Mouse (Mus musculus) gastrocnemius, postnatal 14 days (tissue): Measurements from ENCODE around the gene Helz2. TPM values are rescaled to one million over a fixed set of nuclear protein-coding genes. Genes with fewer than 3 reads are reported as not detected.
A peak's percentile ranks its signal among the peaks of the same experiment; 100 is the strongest.

Experiments used
- DNase-seq: peaks from one replicate; pipeline ENCODE4 v3.0.0; 2021; ENCODE audit warnings: mixed read lengths
- intact Hi-C: fragments of 180-260 bp; cut with DNase I; formaldehyde crosslinking; loops from one replicate; pipeline ENCODE4 v1.15.1; 2025; ENCODE audit warnings: low total_unique reads
- total RNA-seq, 2 experiments: library from RNA; stranded (reverse); gene quantifications; 2 replicates each; pipeline ENCODE4 v1.2.3; 2021

Helz2 gene
- total RNA-seq, 2 experiments from 2014 or later: 2.9 to 3.0 TPM

DNA sequence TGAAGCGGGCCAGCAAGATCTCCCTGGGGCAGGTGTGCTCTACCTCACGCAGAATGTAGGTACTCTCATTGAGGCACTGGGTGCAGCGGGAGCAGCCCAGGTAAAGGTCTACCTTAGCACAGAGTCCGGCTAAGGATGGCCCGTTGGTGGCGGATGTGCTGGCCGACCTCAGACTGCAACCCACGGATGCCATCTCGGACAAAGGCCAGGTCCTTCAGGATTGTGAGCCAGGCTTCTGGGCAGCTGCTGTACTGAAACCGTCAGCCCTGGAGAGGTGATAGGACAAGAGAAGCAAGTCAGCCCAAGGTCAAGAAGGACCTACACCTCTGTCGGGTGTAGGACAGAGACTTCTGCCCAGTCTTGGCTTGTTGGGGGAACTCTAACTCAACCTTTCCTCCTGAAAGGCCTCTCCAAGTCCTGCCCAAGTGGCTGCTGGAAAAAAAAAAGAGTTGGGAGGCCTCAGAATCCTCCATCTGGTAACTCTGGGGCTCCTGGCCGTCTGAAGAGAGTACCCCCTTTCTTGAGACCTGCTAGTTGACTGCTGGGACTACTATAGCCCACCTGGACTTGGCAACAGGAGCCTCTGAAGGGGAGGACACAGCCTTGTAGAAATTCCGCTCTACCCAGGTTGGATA is 904 bp downstream of the Helz2 start:
- DNase-seq: no peak
- intact Hi-C loops: no loop called here

DNA sequence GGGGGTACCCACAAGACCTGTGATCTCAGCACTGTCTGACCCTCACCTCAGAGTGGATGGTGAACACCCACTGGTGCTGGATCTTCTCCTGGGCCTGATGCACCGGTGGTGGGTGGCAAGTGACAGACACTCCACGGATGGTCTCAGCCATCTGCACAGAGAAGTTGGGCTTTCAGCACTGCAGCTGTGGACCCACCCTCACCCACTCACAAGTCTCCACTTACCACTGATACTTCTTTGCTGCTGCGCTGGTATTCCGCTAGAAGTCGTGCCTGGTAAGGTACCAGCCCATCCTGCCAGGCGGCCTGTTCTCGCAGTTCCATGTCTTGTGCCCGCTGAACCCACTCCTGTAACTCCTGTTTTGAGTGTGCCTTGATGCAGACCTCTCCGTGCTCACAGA is 2.6 kb downstream of the Helz2 start:
- intact Hi-C loops: no loop called here
- no peak for DNase-seq

DNA sequence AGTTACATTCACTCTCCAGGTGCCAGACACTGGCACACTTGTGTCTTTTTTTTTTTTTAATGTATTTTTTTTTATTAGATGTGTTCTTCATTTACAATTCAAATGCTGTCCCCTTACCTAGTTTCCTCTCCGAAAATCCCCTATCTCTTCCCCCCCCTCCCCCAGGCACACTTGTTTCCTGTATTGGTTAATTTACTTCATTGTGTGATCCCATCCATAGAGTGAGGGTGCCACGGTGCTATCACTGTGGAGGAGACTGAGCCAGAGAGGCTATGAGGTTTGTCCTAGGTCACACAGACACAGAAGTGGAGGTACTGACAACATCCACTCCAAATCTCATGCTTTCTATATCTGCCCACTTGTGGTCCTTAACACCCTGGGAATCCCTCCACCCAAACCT is 3.0 kb downstream of the Helz2 start:
- DNase-seq: no peak
- intact Hi-C loops: no loop called here

DNA sequence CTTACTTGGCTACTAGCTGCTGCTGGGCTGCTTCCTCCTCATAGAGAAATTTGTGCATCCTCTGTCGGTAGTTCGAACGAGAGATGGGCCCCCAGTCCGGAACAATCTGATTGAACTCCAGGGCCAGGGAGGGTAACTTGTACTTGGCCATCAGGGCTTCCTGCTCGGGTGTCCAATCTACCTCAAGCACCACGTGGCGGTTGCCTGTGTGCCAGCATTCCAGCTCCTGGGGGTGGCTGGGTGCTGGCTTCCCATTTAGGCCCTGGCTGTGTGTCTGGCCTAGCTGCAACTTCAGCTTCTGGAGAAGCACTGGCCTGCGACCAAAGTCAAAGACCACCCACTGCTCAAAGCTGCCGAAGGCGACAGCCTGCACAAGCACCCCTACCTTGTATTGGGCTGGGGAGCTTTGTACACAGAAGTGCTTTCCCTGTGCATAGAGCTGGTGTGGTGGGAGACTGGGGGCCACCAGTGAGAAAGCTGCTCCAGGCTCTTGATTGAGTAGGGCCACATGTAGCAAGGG is 3.7 kb downstream of the Helz2 start:
- intact Hi-C loops: no loop called here

DNA sequence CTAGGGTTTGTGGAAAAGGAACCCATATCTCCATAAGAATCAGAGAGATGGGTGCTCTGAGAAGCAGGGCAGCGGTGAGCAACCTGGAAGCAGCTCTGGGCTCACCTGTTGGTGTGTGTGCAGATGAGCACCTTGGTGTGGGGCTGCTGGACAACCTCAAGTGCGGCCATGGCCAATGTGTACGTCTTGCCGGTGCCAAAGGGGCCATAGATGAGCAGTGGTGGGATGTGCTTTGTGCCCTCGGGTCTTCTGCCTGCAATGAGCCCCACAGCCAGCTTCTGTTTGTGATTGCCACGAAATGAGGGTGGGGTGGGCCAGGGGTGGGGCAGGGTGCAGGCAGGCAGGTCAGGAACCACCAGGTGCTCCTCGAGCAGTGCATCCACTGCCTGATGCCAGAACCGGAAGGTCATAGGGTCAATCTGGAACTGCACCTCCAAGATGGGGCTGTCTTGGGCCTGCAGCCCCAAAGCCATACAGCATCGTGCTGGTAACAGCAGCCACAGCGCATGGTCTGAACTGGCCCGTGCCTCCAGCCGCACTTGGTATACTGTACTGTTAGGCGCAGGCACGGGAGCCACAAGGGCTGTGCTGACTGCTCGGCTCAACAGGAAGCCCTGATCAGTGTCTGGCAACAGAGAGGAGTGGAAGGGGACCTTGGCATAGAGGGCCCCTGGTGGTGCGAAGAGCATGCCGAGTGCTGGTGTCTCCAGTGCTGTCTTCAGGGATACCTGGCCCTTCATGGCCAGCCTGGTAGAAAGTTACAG is 4.4 kb downstream of the Helz2 start:
- no peak for DNase-seq
- intact Hi-C loops: no loop called here

More for the DNA sequence above, 3.7 kb downstream of the Helz2 start:
- DNase-seq: no peak

DNA sequence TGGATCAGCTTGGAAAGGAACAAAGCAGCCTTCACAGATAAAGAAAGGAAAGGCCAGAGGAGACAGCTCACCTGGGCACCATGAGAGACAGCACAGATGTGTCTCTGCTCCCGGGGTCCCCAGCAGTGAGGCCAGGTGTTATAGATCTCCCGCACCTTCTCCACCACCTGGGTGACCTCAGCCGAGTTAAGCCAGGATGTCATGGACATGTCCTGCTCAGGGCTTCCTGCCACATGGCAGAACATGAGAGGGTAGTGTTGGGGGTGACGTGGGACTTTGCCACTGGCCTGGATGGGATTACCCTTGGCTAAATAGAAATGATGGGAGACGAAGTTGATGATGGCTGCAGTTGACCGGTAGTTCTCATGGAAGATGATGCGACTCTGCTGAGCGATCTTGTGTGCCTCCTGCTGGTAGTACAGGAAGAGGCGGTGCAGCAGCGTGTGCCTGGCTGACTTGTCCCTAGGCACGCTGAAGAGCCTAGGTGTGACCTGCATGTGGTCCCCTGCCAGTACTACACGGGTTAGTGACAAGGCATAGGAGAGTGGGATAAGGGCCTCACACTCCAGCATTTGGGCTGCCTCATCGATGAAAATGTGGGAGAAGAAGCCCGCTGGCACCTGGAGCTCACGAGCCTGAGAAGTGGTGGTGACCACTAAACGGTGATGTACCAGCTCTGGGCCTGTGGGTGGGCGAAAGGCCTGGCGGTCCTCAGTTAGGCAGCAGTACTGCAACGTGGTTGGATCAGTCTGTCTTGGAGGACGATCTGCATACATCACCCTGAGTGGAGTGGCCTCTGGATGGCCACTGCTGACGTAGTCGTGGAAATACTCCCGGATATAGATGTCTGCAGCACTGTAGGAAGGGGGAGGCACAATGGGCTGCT is 5.9 kb downstream of the Helz2 start:
- intact Hi-C loops: no loop called here
- DNase-seq: no peak

GRCm38 (mm10) chr2:181234680-181235079 is 7.1 kb downstream of the Helz2 start:
- no peak for DNase-seq
- intact Hi-C loops: no loop called here

- DNase-seq: no peak
- intact Hi-C loops: no loop called here
Observed at GRCm38 (mm10) chr2:181233443-181233842, 8.4 kb downstream of the Helz2 start.

DNA sequence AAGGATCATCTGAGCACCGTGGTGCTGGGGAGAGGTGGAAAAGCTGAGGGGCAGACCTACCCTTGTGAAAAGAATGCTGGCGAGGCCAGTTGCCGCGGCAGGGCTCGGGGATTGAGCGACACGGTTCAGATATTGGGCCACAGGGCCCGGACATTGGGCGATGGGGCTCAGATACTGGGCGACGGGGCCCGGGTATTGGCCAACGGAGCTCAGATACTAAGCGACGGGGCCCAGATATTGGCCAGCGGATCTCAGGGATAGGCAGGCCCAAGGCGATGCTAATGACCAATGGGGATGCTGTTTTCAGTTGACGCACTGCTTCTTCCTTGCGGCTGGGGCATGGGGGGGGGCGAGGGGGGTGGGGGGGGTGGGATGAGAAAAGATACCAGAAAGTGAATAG is 10.7 kb downstream of the Helz2 start:
- intact Hi-C loops: no loop called here
- no peak for DNase-seq

GRCm38 (mm10) chr2:181228335-181228734 is 13.5 kb downstream of the Helz2 start:
- intact Hi-C loops: no loop called here
- DNase-seq: no peak

GRCm38 (mm10) chr2:181227122-181227521 is 14.7 kb downstream of the Helz2 start:
- no peak for DNase-seq
- intact Hi-C loops: no loop called here

DNA sequence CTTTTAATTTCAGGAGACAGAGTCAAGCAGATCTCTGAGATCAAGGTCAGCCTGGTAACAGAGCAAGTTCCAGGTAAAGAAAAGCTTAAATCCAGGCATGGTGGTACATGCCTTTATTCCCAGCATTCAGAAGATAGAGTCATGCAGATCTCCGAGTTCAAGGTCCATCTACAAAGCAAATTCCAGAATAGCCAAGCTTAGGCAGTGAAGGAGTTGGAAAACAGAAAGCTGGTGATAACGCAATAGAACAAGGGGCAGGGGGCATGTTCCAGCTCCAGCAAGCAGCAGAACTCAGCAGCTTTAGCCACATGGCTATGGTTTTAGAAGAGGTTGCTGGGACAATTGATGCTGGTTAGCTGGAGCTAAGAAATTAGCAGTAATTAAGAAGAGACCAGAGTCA is 16.8 kb downstream of the Helz2 start:
- no peak for DNase-seq
- intact Hi-C loops: no loop called here

DNA sequence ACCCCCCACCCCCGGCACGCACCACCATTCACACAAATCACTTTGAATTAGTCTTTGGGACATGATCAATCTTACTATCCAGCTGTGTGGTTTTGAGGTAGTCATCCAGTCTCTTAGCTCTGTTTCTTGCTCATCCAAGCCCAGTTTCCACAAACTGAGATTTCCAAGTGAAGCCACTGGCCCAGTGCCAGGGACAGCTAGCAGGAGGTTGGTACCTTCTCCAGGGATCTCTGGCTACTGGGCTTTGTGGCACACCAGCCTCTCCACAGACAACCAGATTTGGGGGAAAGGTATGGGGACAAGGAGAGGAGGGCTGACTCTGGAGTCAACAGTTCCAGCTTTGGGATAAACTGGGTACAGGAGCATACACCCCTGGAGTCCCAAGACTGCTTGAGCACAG is 21.5 kb downstream of the Helz2 start:
- no peak for DNase-seq
- intact Hi-C loops: no loop called here

- intact Hi-C loops: no loop called here
- DNase-seq: peak; percentile 75
Observed at GRCm38 (mm10) chr2:181219538-181220216, 22.1 kb downstream of the Helz2 start, which contains the start of gene Fndc11. Gene Fndc11, plus strand, starts transcription at chr2:181220013.

DNA sequence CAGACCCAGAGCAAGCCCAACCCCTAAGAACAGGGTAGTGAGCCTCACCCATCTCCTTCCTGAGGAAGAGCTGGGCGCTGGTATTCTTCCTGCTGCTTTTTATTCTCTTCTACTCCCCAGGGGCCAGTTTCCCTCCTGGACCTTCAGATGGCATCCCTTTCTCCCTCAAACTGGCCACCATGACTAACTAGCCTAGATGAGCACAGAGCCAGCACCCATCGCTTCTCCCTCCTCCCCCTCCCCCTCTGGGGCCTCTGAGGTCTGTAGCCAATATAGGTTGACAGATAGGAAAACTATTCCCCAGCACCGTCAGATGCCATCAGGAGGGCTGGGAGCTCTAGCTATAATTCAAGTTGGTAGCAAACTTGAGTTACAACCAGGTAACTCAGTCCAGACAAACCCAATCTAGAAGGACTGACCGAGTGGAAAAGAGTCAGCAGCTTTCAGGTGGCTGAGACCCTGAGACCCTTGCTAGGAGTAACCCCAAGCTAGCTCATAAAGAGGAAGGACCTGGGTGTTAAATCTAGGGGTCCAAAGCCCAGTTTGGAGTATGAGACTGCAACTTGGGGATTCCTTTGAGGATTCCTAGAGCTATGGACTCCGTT is 22.8 kb downstream of the Helz2 start:
- DNase-seq: no peak
- intact Hi-C loops: no loop called here

DNA sequence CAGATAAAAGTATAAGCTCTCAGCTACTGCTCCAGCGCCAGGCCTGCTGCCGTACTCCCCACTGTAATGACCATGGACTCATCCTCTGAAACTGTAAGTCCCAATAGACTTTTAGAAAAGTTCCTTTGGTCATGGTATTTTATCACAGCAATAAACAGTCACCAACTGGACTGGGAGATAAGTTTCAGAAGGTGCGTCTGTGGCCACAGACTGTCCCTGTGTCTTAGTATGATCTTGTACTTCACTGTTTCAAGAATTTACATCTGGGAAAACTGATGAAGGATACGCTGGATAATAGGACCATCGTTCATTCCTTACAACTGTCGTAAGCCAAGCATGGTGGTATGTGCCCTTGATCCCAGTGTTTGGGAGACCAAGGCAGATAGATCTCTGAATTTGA is 25.8 kb downstream of the Helz2 start:
- intact Hi-C loops: no loop called here
- no peak for DNase-seq

- DNase-seq: no peak
- intact Hi-C loops: no loop called here
Observed at GRCm38 (mm10) chr2:181213021-181213445, 28.8 kb downstream of the Helz2 start, which contains the start of gene Srms. Gene Srms, minus strand, starts transcription at chr2:181213185.

GRCm38 (mm10) chr2:181212389-181213020 is 29.3 kb downstream of the Helz2 start:
- no peak for DNase-seq
- intact Hi-C loops: no loop called here

DNA sequence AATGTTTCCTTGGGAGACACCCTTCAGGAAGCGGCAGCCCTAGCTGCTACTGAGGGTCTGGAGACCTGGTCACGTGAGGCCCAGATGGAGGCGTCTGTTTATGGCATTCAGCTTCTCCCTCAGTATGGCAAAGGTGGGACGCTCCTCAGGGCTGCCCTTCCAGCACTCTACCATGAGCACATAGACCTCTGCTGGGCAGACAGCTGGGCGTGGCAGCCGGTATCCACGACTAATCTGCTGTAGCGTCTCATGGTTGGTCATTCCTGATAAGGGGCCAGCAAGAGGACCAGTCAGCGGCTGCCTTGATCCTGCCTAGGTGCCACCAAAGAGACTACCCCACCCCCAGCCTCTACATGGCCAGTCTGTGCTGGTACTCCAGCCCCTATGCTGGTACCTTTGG is 35.7 kb downstream of the Helz2 start:
- DNase-seq: no peak
- intact Hi-C loops: no loop called here
